Mouse (Mus musculus) ES-E14 (cell line): ENCODE data around the gene Dnaja3.

ENCODE experiments used
- CHD2 ChIP-seq: IDR thresholded peaks from 2 replicates; pipeline ENCODE4 v1.6.1; 2014; ENCODE audit warnings: mild to moderate bottlenecking, low read depth, low read length, inconsistent platforms
- HCFC1 ChIP-seq: IDR thresholded peaks from 2 replicates; pipeline ENCODE4 v1.6.1; 2012; ENCODE audit warnings: low read length, inconsistent platforms, borderline replicate concordance; ENCODE audit not compliant: insufficient read depth

GRCm38 (mm10) chr16:4608532-4609059 is 31.2 kb upstream of the Dnaja3 start:
- TF ChIP-seq HCFC1 (no peak), CHD2 (no peak)
